19 mouse cellular contexts compared by ENCODE assay signal in genomic region chr13:44399370-44399685, GRCm38 (mm10).
DNase-seq lines count a peak whose midpoint lies in the region; ATAC-seq and TF ChIP-seq lines count a peak whose summit lies in the region.
"Had no signal": no experiment of that assay in that cellular context is flagged by ENCODE, and none has a peak within 500 bp of the region (broad histone marks: within the 10 kb centered on the region; RNA-seq: fewer than 3 reads in every experiment).

No protein-coding gene starts in this region.

- no peak overlapping the region for H3K4me3 ChIP-seq in heart, embryonic 11.5 days (ENCODE audit: low read depth, low read length)
- no peak overlapping the region for H3K4me3 ChIP-seq in heart, adult 2 months
- H3K4me3 ChIP-seq in midbrain, embryonic 10.5 days, result no peak overlapping the region
- H3K4me3 ChIP-seq in midbrain, embryonic 16.5 days (ENCODE audit: low read depth, low read length), result no peak overlapping the region
- H3K4me3 ChIP-seq: hindbrain, embryonic 12.5 days; intestine, embryonic 15.5 days; limb, embryonic 15.5 days; midbrain, embryonic 12.5 days; myocyte had no signal

- TF ChIP-seq POLR2A in heart, adult 2 months (IDR thresholded peaks at IDR 0.05; ENCODE audit: insufficient read depth, low read depth, low read length), result no peak

- no peak overlapping the region for H3K9ac ChIP-seq in heart, embryonic 11.5 days (ENCODE audit: low read depth, low read length)
- no peak overlapping the region for H3K9ac ChIP-seq in heart, adult 2 months (ENCODE audit: low read depth, low read length)
- H3K9ac ChIP-seq in midbrain, embryonic 16.5 days (ENCODE audit: low read depth, low read length), result no peak overlapping the region
- H3K9ac ChIP-seq: hindbrain, embryonic 12.5 days; intestine, embryonic 15.5 days; limb, embryonic 15.5 days; liver, postnatal 0 days; midbrain, embryonic 12.5 days had no signal

- WGBS in heart, embryonic 11.5 days (ENCODE audit: insufficient replicate concordance), result 53% methylated on average over 3 of the region's 4 CpGs
- WGBS in heart, adult 2 months, result 41% methylated on average over 4 of the region's 4 CpGs
- WGBS in midbrain, embryonic 10.5 days, result 66% methylated on average over 4 of the region's 4 CpGs
- 59% methylated on average over 4 of the region's 4 CpGs for WGBS in midbrain, embryonic 16.5 days

- H3K4me1 ChIP-seq in heart, embryonic 11.5 days (ENCODE audit: control insufficient read depth, insufficient read depth, low read length), result no peaks in the 10 kb centered on the region
- H3K4me1 ChIP-seq in heart, adult 2 months (ENCODE audit: control insufficient read depth, insufficient read depth, low read length), result no peaks in the 10 kb centered on the region; the same call in none of the 2 replicates
- peaks cover 12% of the 10 kb centered on the region for H3K4me1 ChIP-seq in midbrain, embryonic 10.5 days
- no peaks in the 10 kb centered on the region for H3K4me1 ChIP-seq in midbrain, embryonic 16.5 days (ENCODE audit: control insufficient read depth, insufficient read depth, low read length)

- H3K79me2 ChIP-seq in heart, adult 2 months (replicated peaks; ENCODE audit: control insufficient read depth, insufficient read depth, low read length), result no peaks in the 10 kb centered on the region

- no peaks in the 10 kb centered on the region for H3K9me3 ChIP-seq in heart, embryonic 11.5 days (replicated peaks; ENCODE audit: control insufficient read depth, low read length)
- no peaks in the 10 kb centered on the region for H3K9me3 ChIP-seq in midbrain, embryonic 10.5 days (replicated peaks)
- H3K9me3 ChIP-seq in midbrain, embryonic 16.5 days (replicated peaks; ENCODE audit: control insufficient read depth, low read length, poor library complexity, severe bottlenecking), result no peaks in the 10 kb centered on the region
- H3K9me3 ChIP-seq: hindbrain, embryonic 12.5 days; intestine, embryonic 15.5 days; limb, embryonic 15.5 days; midbrain, embryonic 12.5 days had no signal

- H3K4me2 ChIP-seq in heart, embryonic 11.5 days, result no peak overlapping the region
- H3K4me2 ChIP-seq in midbrain, embryonic 16.5 days (ENCODE audit: low read length), result no peak overlapping the region
- H3K4me2 ChIP-seq: hindbrain, embryonic 12.5 days; intestine, embryonic 15.5 days; limb, embryonic 15.5 days; midbrain, embryonic 12.5 days had no signal

- no peak for ATAC-seq in heart, embryonic 11.5 days (replicated peaks; ENCODE audit: insufficient number of reproducible peaks, low FRiP score, low TSS enrichment)
- ATAC-seq in midbrain, embryonic 16.5 days, result no peak
- ATAC-seq in monocyte, adult 5-6 weeks (replicated peaks; ENCODE audit: insufficient number of reproducible peaks, low FRiP score, low TSS enrichment, poor library complexity, severe bottlenecking), result no peak
- ATAC-seq: forebrain, embryonic 14.5 days; intestine, embryonic 15.5 days; liver, postnatal 0 days had no signal

- TF ChIP-seq EP300 in heart, adult 2 months (IDR thresholded peaks at IDR 0.05; ENCODE audit: insufficient read depth, low read depth, low read length), result no peak

- H3K27ac ChIP-seq in heart, embryonic 11.5 days (ENCODE audit: low read depth, low read length), result peak overlapping the region; percentile 38
- no peak overlapping the region for H3K27ac ChIP-seq in heart, adult 2 months
- 0 out of 2 replicates have a peak overlapping the region, but pooled peaks have one; percentile 38 for H3K27ac ChIP-seq in midbrain, embryonic 10.5 days (replicated peaks)
- no peak overlapping the region for H3K27ac ChIP-seq in midbrain, embryonic 16.5 days (ENCODE audit: low read length)
- H3K27ac ChIP-seq: intestine, embryonic 15.5 days; kidney, postnatal 0 days; limb, embryonic 15.5 days; macrophage; midbrain, embryonic 12.5 days had no signal

- no peaks in the 10 kb centered on the region for H3K36me3 ChIP-seq in heart, embryonic 11.5 days (ENCODE audit: control insufficient read depth, insufficient read depth, low read length)
- no peaks in the 10 kb centered on the region for H3K36me3 ChIP-seq in heart, adult 2 months (ENCODE audit: control insufficient read depth, insufficient read depth, low read length)
- no peaks in the 10 kb centered on the region for H3K36me3 ChIP-seq in midbrain, embryonic 10.5 days
- H3K36me3 ChIP-seq in midbrain, embryonic 16.5 days (ENCODE audit: control insufficient read depth, insufficient read depth, low read length), result no peaks in the 10 kb centered on the region
- H3K36me3 ChIP-seq: hindbrain, embryonic 12.5 days; intestine, embryonic 15.5 days; limb, embryonic 15.5 days; midbrain, embryonic 12.5 days had no signal

- no peak for DNase-seq in heart, adult 2 months
- no peak for DNase-seq in midbrain, embryonic 10.5 days (ENCODE audit: low spot score)
- peak; percentile 90 to 93 for DNase-seq in cerebellum, postnatal 14 days
- no peak for DNase-seq in liver
- DNase-seq in embryo, embryonic 10.5 days (ENCODE audit: low spot score), result no peak
- DNase-seq: adrenal gland, adult 8-10 months; gastrocnemius, postnatal 36 days; liver, postnatal 0 days had no signal

- intact Hi-C loops in heart, adult 2 months (cut with DNase I), result loop anchor here (10.0 kb wide), 1 partner anchor 605 kb away; no protein-coding TSS in a partner anchor

- no peaks in the 10 kb centered on the region for H3K27me3 ChIP-seq in heart, embryonic 11.5 days (ENCODE audit: control insufficient read depth, insufficient read depth, low read length)
- no peaks in the 10 kb centered on the region for H3K27me3 ChIP-seq in heart, adult 2 months (ENCODE audit: control insufficient read depth, insufficient read depth, low read length)
- H3K27me3 ChIP-seq in midbrain, embryonic 10.5 days (ENCODE audit: low read depth, poor library complexity, severe bottlenecking), result peaks cover 7% of the 10 kb centered on the region; the same call in 1 of the 2 replicates
- H3K27me3 ChIP-seq in midbrain, embryonic 16.5 days (ENCODE audit: control insufficient read depth, insufficient read depth, low read depth, low read length), result no peaks in the 10 kb centered on the region; the same call in 1 of the 2 replicates
- H3K27me3 ChIP-seq: hindbrain, embryonic 12.5 days; intestine, embryonic 15.5 days; limb, embryonic 15.5 days had no signal

- TF ChIP-seq CTCF in heart, adult 2 months (IDR thresholded peaks at IDR 0.05), result no peak

Comparison
In these comparisons a context has a peak if more than half of its experiments do, and no peak if none do; other contexts are left out.
1. H3K27ac ChIP-seq: peak in heart, embryonic 11.5 days (single experiment) and midbrain, embryonic 10.5 days (single experiment); none in heart, adult 2 months (single experiment) and midbrain, embryonic 16.5 days (single experiment).
2. DNase-seq: peak in cerebellum, postnatal 14 days (2 of 2); none in heart, adult 2 months (0 of 2), midbrain, embryonic 10.5 days (single experiment), liver (single experiment) and embryo, embryonic 10.5 days (single experiment).